Mouse (Mus musculus) embryonic facial prominence, embryonic 12.5 days (tissue): ENCODE data around the gene Slc7a4. TPM values are rescaled to one million over a fixed set of nuclear protein-coding genes. Genes with fewer than 3 reads are reported as not detected.
A peak's percentile ranks its signal among the peaks of the same experiment; 100 is the strongest.
"Not testable (repeated sequence)": the region's sequence is repeated elsewhere in the genome, so short reads cannot be mapped to it uniquely, and the experiment has no call there.

Source experiments
- ATAC-seq: fragments of 200-750 bp; cut with Nextera tagmentation; 2 replicates; pipeline ENCODE4 v1.8.0; 2017; ENCODE audit not compliant: insufficient number of reproducible peaks, insufficient read depth, low FRiP score, low TSS enrichment
- H3K27ac ChIP-seq: fragments of 300-500 bp; sonication (generic); 2 replicates; pipeline ENCODE4 v1.5.1; 2016; ENCODE audit warnings: mild to moderate bottlenecking
- H3K27me3 ChIP-seq: fragments of 300-500 bp; sonication (generic); 2 replicates; pipeline ENCODE4 v1.6.1; 2016; ENCODE audit warnings: mild to moderate bottlenecking, moderate library complexity
- H3K36me3 ChIP-seq: fragments of 300-500 bp; sonication (generic); 2 replicates; pipeline ENCODE4 v1.6.1; 2016; ENCODE audit warnings: mild to moderate bottlenecking
- H3K4me1 ChIP-seq: fragments of 300-500 bp; sonication (generic); 2 replicates; pipeline ENCODE4 v1.6.1; 2016
- H3K4me2 ChIP-seq: fragments of 300-500 bp; sonication (generic); replicated peaks from 2 replicates; pipeline ENCODE4 v1.6.1; 2016; ENCODE audit warnings: mild to moderate bottlenecking, moderate library complexity
- H3K4me3 ChIP-seq: fragments of 300-500 bp; sonication (generic); 2 replicates; pipeline ENCODE4 v1.5.1; 2016; ENCODE audit warnings: mild to moderate bottlenecking
- H3K9ac ChIP-seq: fragments of 300-500 bp; sonication (generic); 2 replicates; pipeline ENCODE4 v1.6.1; 2016; ENCODE audit warnings: mild to moderate bottlenecking, moderate library complexity
- H3K9me3 ChIP-seq: fragments of 300-500 bp; sonication (generic); 2 replicates; pipeline ENCODE4 v1.6.1; 2016; ENCODE audit warnings: mild to moderate bottlenecking, moderate library complexity
- WGBS: fragments of 180-500 bp; shearing (Covaris S2); methylation state at CpG from one replicate; pipeline ENCODE4 v1.1.7; 2016; 5-methylcytosine and 5-hydroxymethylcytosine counted together
- polyA plus RNA-seq: library from polyadenylated mRNA; unstranded; fragments of >200 nt; fragmentation: Nextera tagmentation; extraction: Ambion mirVana; gene quantifications from 2 replicates; pipeline ENCODE4 v1.2.1, GENCODE M21; 2016

Slc7a4 gene
- 3.7 and 3.8 TPM in 2 replicates for polyA plus RNA-seq

DNA sequence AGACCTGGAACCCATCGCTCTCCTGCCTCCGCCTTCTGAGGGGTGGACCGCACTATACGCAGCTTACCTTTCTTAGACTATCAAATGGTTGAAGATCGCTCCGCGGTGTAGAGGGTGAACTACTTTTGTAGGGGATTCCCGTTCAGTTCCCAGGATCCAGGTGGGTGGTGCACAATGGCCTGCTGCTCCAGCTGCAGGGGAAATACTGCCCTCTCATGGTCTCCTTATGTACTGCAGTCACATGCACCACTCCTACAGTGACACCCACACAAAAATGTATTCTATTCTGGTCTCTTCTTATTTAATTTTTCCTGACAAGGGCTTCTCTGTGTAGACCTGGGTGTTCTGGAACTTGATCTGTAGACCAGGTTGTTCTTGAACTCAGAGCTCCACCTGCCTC lies at the start of gene Slc7a4:
Gene Slc7a4, minus strand, starts transcription at position 151 of the 400 bp plus-strand sequence.
- Histone ChIP-seq H3K27ac (no peak within 1 kb of the TSS), H3K36me3 (no peaks in the 10 kb centered on the region), H3K4me1 (no peaks in the 10 kb centered on the region), H3K27me3 (peaks cover 6% of the 10 kb centered on the region), H3K4me3 (no peak within 1 kb of the TSS), H3K4me2 (no peak within 1 kb of the TSS), H3K9me3 (no peaks in the 10 kb centered on the region), H3K9ac (no peak within 1 kb of the TSS)
- 8% methylated on average over 8 of the region's 8 CpGs for WGBS
- ATAC-seq: no peak

DNA sequence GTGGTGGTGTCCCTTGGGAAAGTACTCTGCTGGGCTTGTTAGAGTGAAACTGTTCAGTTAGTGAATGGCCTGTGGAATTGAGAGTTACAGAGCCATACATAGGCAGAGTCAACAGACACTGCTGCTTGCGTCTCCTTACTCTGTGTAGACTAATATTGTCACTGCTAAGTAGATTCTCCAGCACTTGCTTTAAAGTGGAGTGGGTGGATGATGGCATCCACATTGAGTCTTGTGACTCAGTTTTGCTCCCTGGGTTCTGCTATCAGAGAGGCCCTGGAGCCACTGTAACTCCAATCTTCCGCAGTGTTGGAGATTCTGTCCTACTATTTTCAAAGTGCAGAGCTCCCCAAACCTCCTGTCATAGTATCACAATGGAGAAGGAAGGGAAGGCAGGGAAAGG lies 49.6 kb upstream of the Slc7a4 start:
- no peaks in the 10 kb centered on the region for H3K27me3 ChIP-seq
- no peak overlapping the region for H3K4me3 ChIP-seq
- ATAC-seq: no peak
- no peak overlapping the region for H3K9ac ChIP-seq
- no peak overlapping the region for H3K4me2 ChIP-seq
- H3K9me3 ChIP-seq: no peaks in the 10 kb centered on the region
- no peaks in the 10 kb centered on the region for H3K4me1 ChIP-seq
- H3K27ac ChIP-seq: no peak overlapping the region
- WGBS: 98% methylated on average over 2 of the region's 2 CpGs
- peaks cover 66% of the 10 kb centered on the region for H3K36me3 ChIP-seq

DNA sequence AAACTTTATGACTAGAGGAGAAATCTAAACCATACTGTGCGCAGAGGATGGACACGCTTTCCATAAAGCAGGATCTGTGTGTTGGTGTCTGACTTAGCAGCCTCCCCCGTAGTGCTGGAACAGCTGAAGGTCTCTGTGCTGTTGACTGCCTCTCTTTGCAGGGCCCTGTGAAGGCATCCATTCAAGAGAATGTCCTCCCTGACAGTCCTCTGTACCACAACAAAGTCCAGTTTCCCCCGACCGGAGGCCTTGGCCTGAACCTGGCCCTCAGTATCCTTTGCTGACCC lies 43.2 kb upstream of the Slc7a4 start:
- no peaks in the 10 kb centered on the region for H3K4me1 ChIP-seq
- WGBS: 92% methylated on average over 5 of the region's 5 CpGs
- peaks cover 74% of the 10 kb centered on the region for H3K36me3 ChIP-seq

DNA sequence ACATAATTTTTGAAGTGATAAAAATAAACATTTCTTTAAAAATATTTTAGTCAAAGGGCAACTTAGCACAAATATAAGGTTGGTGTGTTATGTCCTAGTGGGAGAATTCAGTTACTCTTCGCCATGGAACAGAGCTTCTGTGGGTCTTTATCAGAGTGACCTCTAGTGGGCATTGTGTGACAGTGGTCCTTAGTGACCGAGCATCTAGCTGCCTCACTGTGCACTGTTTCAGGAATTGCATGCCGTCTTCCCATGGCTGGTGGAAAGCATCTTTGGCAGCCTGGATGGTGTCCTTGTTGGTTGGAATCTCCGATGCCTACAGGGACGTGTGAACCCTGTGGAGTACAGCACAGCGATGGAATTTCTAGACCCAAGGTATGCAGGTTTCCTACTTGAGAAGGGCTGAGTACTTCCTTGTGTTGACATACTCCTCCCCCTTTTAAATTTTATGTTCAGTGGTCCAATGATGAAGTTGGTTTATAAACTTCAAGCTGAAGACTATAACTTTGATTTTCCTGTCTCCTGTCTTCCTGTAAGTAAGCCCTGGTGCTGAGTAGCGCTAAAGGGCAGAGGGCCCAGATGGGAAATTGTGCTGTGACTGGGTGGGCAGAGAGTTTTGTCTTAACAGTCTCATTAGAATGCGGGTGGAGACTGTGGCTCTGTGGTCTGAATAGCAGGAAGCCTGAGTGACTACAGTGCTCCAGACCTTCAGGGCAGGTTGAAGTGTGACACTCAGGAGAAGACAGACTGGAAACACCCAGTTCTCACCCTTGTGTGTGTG lies 42.7 kb upstream of the Slc7a4 start:
- H3K4me1 ChIP-seq: no peaks in the 10 kb centered on the region
- H3K27me3 ChIP-seq: no peaks in the 10 kb centered on the region
- H3K9me3 ChIP-seq: no peaks in the 10 kb centered on the region
- H3K4me2 ChIP-seq: no peak overlapping the region
- peaks cover 70% of the 10 kb centered on the region for H3K36me3 ChIP-seq
- H3K9ac ChIP-seq: no peak overlapping the region
- 69% methylated on average over 8 of the region's 8 CpGs for WGBS
- no peak overlapping the region for H3K4me3 ChIP-seq
- H3K27ac ChIP-seq: no peak overlapping the region
- ATAC-seq: 0 out of 2 replicates have a peak, but pooled peaks have one; percentile 47

More for the DNA sequence above, 43.2 kb upstream of the Slc7a4 start:
- ATAC-seq: no peak
- H3K9me3 ChIP-seq: no peaks in the 10 kb centered on the region
- no peak overlapping the region for H3K4me3 ChIP-seq
- H3K27me3 ChIP-seq: no peaks in the 10 kb centered on the region
- H3K9ac ChIP-seq: no peak overlapping the region
- no peak overlapping the region for H3K4me2 ChIP-seq
- no peak overlapping the region for H3K27ac ChIP-seq

DNA sequence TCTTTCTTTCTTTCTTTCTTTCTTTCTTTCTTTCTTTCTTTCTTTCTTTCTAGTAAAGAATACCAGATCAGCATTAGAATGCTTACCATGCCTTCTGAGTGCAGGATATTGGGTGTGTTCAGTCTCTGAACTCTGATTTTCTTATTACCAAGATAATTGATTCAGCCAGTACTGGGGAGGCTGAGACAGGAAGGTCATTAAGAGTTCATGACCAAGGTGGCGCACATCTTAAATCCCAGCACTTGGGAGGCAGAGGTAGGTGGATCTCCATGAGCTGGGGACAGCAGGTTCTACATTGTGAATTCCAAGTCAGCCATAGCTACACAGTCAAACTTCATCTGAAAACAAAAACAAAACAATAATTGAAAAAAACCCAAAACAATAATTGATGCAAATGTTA lies 38.9 kb upstream of the Slc7a4 start:
- Histone ChIP-seq H3K4me3 (no peak overlapping the region), H3K36me3 (peaks cover 41% of the 10 kb centered on the region), H3K27ac (no peak overlapping the region), H3K4me1 (peaks cover 3% of the 10 kb centered on the region), H3K9ac (no peak overlapping the region), H3K9me3 (no peaks in the 10 kb centered on the region), H3K27me3 (no peaks in the 10 kb centered on the region), H3K4me2 (no peak overlapping the region)
- no peak for ATAC-seq
- WGBS: 88% methylated on average over 1 of the region's 1 CpGs

DNA sequence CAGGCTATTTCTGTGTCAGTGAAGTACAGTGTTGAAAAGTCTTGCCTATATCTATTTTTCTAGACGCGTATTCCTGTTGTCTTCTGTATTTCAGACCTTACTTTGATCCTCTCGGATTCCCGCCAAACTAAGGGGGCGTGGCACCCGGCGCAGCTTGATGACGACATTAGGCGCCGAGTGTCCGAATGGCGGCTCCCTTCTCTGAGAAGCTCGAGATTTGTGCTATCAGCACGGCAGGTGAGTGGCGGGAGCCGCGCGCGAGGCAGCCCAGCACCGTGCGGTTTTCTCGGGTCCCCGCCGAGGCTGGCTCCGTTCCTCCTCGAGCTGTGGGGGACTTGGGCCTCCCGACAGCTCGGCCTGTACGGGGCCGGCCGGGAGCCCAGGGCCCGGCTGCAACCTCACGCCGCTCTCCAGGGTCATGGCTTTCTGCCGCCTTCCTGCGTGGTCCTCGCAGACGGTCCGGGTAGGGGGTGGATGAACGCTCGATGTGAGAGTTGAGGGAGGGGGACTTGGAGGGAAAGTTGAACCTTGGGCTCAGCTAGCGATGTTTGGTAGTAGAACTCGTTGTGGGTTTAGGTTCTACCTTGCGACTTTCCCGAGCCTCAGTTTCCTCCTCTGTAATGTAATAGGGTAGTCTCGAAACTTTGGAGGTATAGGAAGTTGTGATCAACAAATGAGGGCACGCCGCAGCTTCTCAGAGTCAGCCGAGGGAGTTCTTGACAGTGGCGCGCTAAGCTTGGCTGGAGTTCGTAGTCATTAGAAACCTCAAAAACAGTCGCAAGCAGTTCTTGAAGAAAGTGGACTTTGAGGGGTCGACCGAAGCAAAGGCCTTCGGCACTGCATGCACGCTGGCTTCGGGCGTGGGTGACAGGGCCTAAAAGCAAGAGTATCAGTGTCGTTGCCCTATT lies 36.4 kb upstream of the Slc7a4 start, which contains the start of gene Smpd4:
Gene Smpd4, plus strand, starts transcription at position 157 of the 908 bp plus-strand sequence.
- Histone ChIP-seq H3K4me3 (peak within 1 kb of the TSS; percentile 90), H3K4me2 (peak within 1 kb of the TSS; percentile 78), H3K9ac (peak within 1 kb of the TSS; percentile 83), H3K27me3 (no peaks in the 10 kb centered on the region), H3K36me3 (peaks cover 20% of the 10 kb centered on the region), H3K9me3 (no peaks in the 10 kb centered on the region), H3K4me1 (peaks cover 3% of the 10 kb centered on the region), H3K27ac (peak within 1 kb of the TSS; percentile 47; the same call in 1 of the 2 replicates)
- WGBS: 4% methylated on average over 60 of the region's 60 CpGs
- ATAC-seq: peak; percentile 52; the same call in 1 of the 2 replicates

DNA sequence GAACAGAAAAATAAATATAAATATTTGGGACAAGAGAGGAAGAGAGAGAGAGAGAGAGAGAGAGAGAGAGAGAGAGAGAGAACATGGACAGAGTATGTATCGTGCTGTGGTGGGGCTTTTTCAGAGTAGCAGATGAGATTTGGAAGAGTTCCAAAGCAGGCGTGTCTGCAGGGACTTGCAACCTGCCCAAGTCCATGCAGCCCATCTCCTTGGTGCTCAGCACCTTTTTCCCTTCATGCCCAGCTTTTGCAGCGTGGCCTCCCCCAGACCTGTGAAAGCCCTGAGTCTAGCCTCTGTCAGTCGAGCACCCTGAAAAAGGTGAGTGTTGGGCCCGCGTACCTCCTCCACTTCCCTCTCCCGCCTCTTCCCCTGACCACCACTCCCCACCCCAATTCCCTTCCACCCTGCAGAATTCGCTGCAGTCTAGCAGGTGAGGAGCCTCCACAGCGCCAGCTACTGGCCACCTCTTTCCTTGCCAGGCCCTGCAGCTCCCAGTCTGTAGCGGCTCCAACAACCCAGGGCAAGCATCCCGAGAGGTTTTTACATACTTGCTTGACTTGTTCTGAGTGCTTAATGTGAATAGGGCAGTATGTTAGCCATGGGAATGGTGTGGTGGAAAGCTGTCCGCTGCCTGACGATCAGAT lies 35.0 kb upstream of the Slc7a4 start:
- Histone ChIP-seq H3K9me3 (no peaks in the 10 kb centered on the region), H3K27ac (no peak overlapping the region), H3K36me3 (peaks cover 10% of the 10 kb centered on the region), H3K4me3 (0 out of 2 replicates have a peak overlapping the region, but pooled peaks have one; percentile 4), H3K9ac (no peak overlapping the region), H3K4me1 (peaks cover 3% of the 10 kb centered on the region), H3K27me3 (no peaks in the 10 kb centered on the region), H3K4me2 (0 out of 2 replicates have a peak overlapping the region, but pooled peaks have one; percentile 7)
- 20% methylated on average over 13 of the region's 13 CpGs for WGBS
- ATAC-seq: no peak

DNA sequence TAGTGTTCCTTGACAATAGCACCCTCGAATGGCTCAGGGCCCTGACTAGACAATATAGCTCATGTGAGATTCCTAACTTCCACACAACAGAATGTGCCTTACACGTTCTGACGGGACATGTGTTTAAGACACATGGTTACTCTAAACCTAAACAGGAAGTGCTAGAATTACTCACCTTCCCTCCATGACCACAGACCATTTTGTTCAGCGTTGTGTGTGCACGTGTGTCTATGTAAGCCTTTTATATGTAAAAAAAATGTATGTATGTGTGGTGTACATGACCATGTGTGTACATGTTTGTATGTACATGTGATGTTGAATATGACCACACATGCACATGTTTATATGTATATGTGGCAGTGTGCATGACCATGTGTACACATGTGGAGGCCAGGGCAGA lies 33.2 kb upstream of the Slc7a4 start:
- Histone ChIP-seq H3K4me2 (no peak overlapping the region), H3K9ac (no peak overlapping the region), H3K27ac (no peak overlapping the region), H3K36me3 (no peaks in the 10 kb centered on the region), H3K9me3 (no peaks in the 10 kb centered on the region), H3K27me3 (no peaks in the 10 kb centered on the region), H3K4me1 (peaks cover 3% of the 10 kb centered on the region), H3K4me3 (no peak overlapping the region)
- no peak for ATAC-seq
- 80% methylated on average over 5 of the region's 5 CpGs for WGBS

DNA sequence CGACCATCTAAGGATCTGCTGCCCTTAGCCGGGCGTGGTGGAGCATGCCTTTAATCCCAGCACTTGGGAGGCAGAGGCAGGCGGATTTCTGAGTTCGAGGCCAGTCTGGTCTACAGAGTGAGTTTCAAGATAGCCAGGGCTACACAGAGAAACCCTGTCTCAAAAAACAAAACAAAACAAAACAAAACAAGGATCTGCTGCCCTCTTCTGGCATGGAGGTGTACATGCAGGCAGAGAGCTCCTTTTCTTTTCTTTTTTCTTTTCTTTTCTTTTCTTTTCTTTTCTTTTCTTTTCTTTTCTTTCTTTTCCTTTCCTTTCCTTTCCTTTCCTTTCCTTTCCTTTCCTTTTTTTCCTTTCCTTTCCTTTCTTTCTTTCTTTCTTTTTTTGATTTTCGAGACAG lies 31.7 kb upstream of the Slc7a4 start:
- ATAC-seq, H3K4me1 ChIP-seq, H3K9ac ChIP-seq, H3K27me3 ChIP-seq, H3K36me3 ChIP-seq, H3K27ac ChIP-seq, H3K4me2 ChIP-seq, H3K4me3 ChIP-seq, H3K9me3 ChIP-seq: not testable (repeated sequence)
- 93% methylated on average over 6 of the region's 6 CpGs for WGBS

DNA sequence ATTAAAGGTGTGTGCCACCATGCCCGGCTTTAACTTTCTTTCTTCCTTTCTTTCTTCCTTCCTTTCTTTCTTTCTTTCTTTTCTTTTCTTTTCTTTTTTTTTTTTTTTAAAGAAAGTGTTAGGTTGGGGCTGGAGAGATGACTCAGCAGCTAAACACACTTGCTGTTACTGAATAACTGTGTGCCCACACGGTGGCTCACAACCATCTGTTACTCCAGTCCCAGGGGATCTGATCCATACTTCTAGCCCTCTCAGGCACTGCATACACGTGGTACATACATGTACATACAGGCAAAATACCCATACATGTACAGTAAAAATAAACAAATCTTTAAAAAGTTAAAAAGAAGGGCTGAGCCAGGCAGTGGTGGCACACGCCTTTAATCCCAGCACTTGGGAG lies 28.4 kb upstream of the Slc7a4 start:
- 67% methylated on average over 4 of the region's 4 CpGs for WGBS
- no peak overlapping the region for H3K4me2 ChIP-seq
- no peaks in the 10 kb centered on the region for H3K4me1 ChIP-seq
- no peaks in the 10 kb centered on the region for H3K36me3 ChIP-seq
- no peaks in the 10 kb centered on the region for H3K9me3 ChIP-seq
- ATAC-seq: no peak
- no peaks in the 10 kb centered on the region for H3K27me3 ChIP-seq
- no peak overlapping the region for H3K4me3 ChIP-seq
- no peak overlapping the region for H3K27ac ChIP-seq
- no peak overlapping the region for H3K9ac ChIP-seq

DNA sequence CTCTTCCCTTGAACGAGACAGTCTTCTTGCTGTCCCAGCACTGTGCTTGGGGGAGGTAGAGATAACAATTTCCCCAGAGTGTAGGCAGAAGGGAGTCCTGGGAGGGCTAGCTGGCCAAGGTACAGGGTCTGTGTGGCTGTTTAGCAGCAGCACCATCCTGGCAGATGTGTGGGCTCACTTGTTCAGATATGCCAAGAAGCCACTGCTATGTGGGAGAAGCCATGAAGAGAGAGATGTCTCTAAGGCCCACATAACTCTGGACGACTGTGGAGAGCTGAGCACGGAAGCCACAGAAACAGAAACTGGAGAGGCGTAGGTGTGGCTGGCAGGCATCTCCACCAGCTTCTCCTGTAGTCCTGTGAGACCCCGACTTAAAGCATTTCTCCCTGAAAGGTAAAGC lies 22.7 kb upstream of the Slc7a4 start:
- Histone ChIP-seq H3K9me3 (no peaks in the 10 kb centered on the region), H3K9ac (no peak overlapping the region), H3K4me1 (no peaks in the 10 kb centered on the region), H3K36me3 (no peaks in the 10 kb centered on the region), H3K4me2 (no peak overlapping the region), H3K27ac (no peak overlapping the region), H3K4me3 (no peak overlapping the region), H3K27me3 (no peaks in the 10 kb centered on the region)
- WGBS: 73% methylated on average over 5 of the region's 5 CpGs
- ATAC-seq: no peak
